Mouse (Mus musculus) adrenal gland, postnatal 10 days (tissue): ENCODE results near the gene Insig1. TPM values are rescaled to one million over a fixed set of nuclear protein-coding genes. Genes with fewer than 3 reads are reported as not detected.

ENCODE experiments used
- DNase-seq: peaks from one replicate; pipeline ENCODE4 v3.0.0; 2021; ENCODE audit warnings: mixed read lengths
- total RNA-seq, 2 experiments: library from RNA; stranded (reverse); gene quantifications; 2 replicates each; pipeline ENCODE4 v1.2.3; 2021

The Insig1 gene
- total RNA-seq, 2 experiments from 2014 or later: 67.2 to 71.2 TPM

GRCm38 (mm10) chr5:28063989-28064624, 7.1 kb upstream of the Insig1 start:
- DNase-seq: no peak

- DNase-seq: no peak
Measured at GRCm38 (mm10) chr5:28065275-28065674, 5.9 kb upstream of the Insig1 start.

GRCm38 (mm10) chr5:28066311-28066710, 4.9 kb upstream of the Insig1 start:
- no peak for DNase-seq

- DNase-seq: no peak
Measured at GRCm38 (mm10) chr5:28070149-28070827, 875 bp upstream of the Insig1 start.

GRCm38 (mm10) chr5:28071456-28072223, 477 bp downstream of the Insig1 start:
- peak; percentile 85 for DNase-seq

- no peak for DNase-seq
Measured at GRCm38 (mm10) chr5:28079431-28079830, 8.3 kb downstream of the Insig1 start.

- no peak for DNase-seq
Measured at GRCm38 (mm10) chr5:28081127-28081526, 10.0 kb downstream of the Insig1 start.

GRCm38 (mm10) chr5:28081822-28082221, 10.7 kb downstream of the Insig1 start:
- no peak for DNase-seq

- no peak for DNase-seq
Measured at GRCm38 (mm10) chr5:28082312-28082711, 11.1 kb downstream of the Insig1 start.

- DNase-seq: no peak
Measured at GRCm38 (mm10) chr5:28082796-28083195, 11.6 kb downstream of the Insig1 start.

GRCm38 (mm10) chr5:28084743-28085142, 13.6 kb downstream of the Insig1 start:
- no peak for DNase-seq

GRCm38 (mm10) chr5:28090547-28090946, 19.4 kb downstream of the Insig1 start:
- DNase-seq: no peak

- no peak for DNase-seq
Measured at GRCm38 (mm10) chr5:28092327-28092726, 21.2 kb downstream of the Insig1 start.

- peak; percentile 91 for DNase-seq
Measured at GRCm38 (mm10) chr5:28093874-28094273, 22.7 kb downstream of the Insig1 start.

- no peak for DNase-seq
Measured at GRCm38 (mm10) chr5:28094393-28094792, 23.2 kb downstream of the Insig1 start.

GRCm38 (mm10) chr5:28094846-28095245, 23.7 kb downstream of the Insig1 start:
- no peak for DNase-seq

- no peak for DNase-seq
Measured at GRCm38 (mm10) chr5:28095671-28096070, 24.5 kb downstream of the Insig1 start.

- no peak for DNase-seq
Measured at GRCm38 (mm10) chr5:28106966-28107365, 35.8 kb downstream of the Insig1 start.

- DNase-seq: no peak
Measured at GRCm38 (mm10) chr5:28107974-28108373, 36.8 kb downstream of the Insig1 start.

- DNase-seq: no peak
Measured at GRCm38 (mm10) chr5:28110881-28111280, 39.7 kb downstream of the Insig1 start.

- DNase-seq: no peak
Measured at GRCm38 (mm10) chr5:28117251-28117880, 46.2 kb downstream of the Insig1 start.

GRCm38 (mm10) chr5:28117882-28118530, 46.8 kb downstream of the Insig1 start:
- peak; percentile 19 for DNase-seq
